Mouse (Mus musculus) lung, postnatal 0 days (tissue): ENCODE measurements at regions not wholly inside any gene's neighbourhood (a gene's known extent, or its start where the extent isn't known, plus 50 kb on each side); places are given as distances from the start of the nearest gene placed in this dataset.

Source experiments
- CTCF ChIP-seq: IDR thresholded peaks from 2 replicates; pipeline ENCODE4 v1.5.1; 2016; ENCODE audit warnings: antibody characterized with exemption, mild to moderate bottlenecking
- EP300 ChIP-seq: IDR thresholded peaks from 2 replicates; pipeline ENCODE4 v1.6.1; 2016; ENCODE audit warnings: antibody characterized with exemption, mild to moderate bottlenecking, control low read depth

DNA sequence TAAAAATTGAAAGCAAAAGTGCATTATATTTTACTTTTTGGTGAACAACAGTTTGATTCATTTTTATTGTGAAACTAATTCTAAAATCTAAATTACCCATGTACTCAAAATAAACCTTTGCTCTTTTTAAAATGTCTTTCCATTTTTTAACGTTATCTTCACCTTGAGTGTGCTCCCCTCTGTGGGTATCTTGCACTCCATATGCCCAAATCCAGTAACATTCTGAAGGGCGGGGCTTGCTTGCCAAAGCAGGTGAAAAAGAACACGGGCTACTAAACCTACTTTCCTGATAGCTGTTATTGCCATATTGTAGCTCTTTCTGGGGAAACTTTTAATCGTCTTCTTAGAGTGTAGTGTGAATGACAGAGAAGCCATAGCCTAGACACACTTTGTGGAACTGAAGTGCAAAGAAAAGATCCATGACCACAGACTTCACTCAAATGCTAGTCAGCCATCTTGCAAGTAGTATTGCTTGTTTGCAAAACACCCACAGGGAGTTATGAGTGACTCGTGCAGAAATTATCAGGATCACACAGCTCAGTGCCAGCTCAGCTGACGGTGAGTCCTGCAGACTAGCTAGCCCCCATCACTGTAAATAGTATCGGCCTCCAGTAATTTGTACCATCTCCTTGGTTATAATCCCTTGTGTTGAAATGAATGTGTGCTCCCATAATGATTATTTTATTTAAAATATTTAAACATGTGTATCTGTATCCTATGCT is 88.7 kb upstream of the Nek7 start:
- TF ChIP-seq CTCF (no peak), EP300 (no peak)
